Mouse (Mus musculus) C2C12 (cell line): ENCODE measurements around the gene Tmem131l.

Experiments used
- CEBPB ChIP-seq: IDR thresholded peaks from one replicate; pipeline ENCODE4 v1.6.1; 2011; ENCODE audit warnings: low read depth, mild to moderate bottlenecking, control low read depth, moderate library complexity
- CTCF ChIP-seq: IDR thresholded peaks from one replicate; pipeline ENCODE4 v1.5.1; 2011; ENCODE audit not compliant: control insufficient read depth, insufficient read depth, insufficient read length
- FOSL1 ChIP-seq: IDR thresholded peaks from one replicate; pipeline ENCODE4 v1.8.0; 2011; ENCODE audit warnings: mild to moderate bottlenecking, low read length; ENCODE audit not compliant: poor library complexity, insufficient read depth, severe bottlenecking
- MAX ChIP-seq: IDR thresholded peaks from one replicate; pipeline ENCODE4 v1.6.1; 2011; ENCODE audit warnings: mild to moderate bottlenecking, control low read depth
- MYOD1 ChIP-seq: IDR thresholded peaks from one replicate; pipeline ENCODE4 v1.6.1; 2011; ENCODE audit warnings: low read depth; ENCODE audit not compliant: control insufficient read depth, insufficient read length
- MYOG ChIP-seq: IDR thresholded peaks from one replicate; pipeline ENCODE4 v1.6.1; 2011; ENCODE audit not compliant: control insufficient read depth, insufficient read length; ENCODE audit errors: extremely low read depth
- USF1 ChIP-seq: IDR thresholded peaks from one replicate; pipeline ENCODE4 v1.6.1; 2011; ENCODE audit warnings: low read depth, mild to moderate bottlenecking, control low read depth, moderate library complexity

DNA sequence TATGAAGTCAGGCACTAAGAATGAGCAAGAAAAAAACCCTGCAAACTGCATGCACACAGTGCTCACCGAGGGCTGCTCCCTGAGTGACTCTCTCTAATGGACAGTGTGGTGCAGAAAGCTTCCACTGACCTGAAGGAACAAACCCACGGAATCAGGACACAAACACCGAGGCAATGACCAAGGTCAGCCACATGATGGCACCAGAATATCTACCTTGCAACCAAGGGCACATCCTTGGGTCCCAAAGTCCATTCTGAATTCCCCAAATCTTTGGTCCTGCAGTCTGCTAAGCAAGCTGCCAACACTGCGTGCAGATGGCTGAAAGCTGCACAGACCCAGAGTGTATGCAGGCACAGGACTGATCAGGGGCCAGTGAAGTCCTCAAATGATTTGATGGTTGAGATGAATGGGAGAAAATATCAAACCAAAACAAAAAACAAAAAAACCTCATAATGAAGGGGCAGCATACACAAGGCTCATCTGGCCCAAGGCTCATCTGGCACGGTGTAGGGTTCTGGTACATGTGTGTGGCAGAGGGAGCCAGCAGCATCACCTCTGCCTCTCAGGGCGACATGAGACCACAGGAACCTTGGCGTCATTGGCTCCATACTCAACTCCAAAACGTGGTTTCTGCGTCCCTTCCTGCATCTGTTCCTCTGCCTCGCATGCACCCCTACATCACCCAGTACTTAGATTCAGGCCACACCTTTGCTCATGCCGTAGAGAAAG is 124.0 kb downstream of the Tmem131l start:
- TF ChIP-seq CTCF (peak; percentile 73), MAX (no peak), MYOD1 (no peak), MYOG (no peak), FOSL1 (no peak), USF1 (no peak), CEBPB (no peak)
